Mouse (Mus musculus): ENCODE data around the gene Crim1. TPM values are rescaled to one million over a fixed set of nuclear protein-coding genes. Genes with fewer than 3 reads are reported as not detected.

Gene Crim1
- total and polyA plus RNA-seq, 3 experiments: 14.1 to 72.8 (median 21.9) TPM

DNA sequence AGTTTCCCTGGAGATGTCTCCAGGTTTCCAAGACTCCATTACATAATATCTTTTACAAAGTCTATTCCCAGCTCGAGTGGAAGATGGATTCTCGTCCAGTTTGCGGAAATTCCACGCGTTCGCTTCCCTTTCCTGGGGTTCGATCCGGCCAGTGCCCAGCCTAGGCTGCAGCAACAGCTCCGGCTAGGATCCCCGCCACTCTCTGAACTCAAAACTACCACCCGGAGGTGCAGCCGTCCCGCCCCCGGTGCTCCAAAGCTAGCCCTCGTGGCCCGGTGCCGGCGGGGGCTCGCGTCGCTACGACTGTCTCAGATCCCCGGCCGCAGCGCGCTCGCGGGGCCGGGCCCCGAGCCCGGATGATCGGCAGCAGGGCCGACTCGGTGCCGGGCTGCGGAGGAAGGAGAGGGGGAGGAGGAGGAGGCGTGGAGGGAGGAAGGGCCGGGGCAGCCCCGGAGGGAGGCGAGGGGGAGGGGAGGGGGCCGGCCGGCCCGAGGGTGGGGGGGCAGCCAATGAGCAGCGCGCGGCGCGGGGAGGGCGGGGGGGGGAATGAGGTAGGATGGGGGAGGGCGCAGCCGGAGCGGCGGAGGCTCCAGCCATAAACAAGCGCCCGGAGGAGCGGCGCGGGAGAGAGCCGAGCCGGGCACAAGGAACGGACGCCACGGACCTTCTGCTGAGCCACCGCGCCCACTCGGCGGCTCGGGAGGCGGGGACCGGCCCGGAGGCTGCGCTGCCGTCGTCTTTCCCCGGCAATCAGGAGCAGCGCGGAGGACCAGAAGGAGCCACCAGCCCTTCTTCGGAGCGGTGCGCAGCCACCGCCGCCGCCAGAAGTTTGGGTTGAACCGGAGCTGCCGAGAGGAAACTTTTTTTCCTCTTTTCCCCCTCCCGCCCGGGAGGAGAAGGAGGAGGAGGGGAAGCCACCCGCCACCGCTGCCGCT lies at the start of gene Crim1 (continued):
- no peak for TF ChIP-seq POLR2AphosphoS2 (IDR thresholded peaks at IDR 0.05; ENCODE audit: low read depth, low read length)

GRCm38 (mm10) chr17:78151479-78152282 lies 48.4 kb upstream of the Crim1 start:
- no peak overlapping the region for H3K4me3 ChIP-seq (replicated peaks in 1 of 3; ENCODE audit: low read depth in 2 of 3, low read length in 2 of 3, poor library complexity in 1 of 3)
- H3K27me3 ChIP-seq (replicated peaks): no peaks in the 10 kb centered on the region
- H3K9me3 ChIP-seq (replicated peaks; ENCODE audit: low read length): no peaks in the 10 kb centered on the region
- dilution Hi-C loops (cut with MboI; ENCODE audit: extremely low pct_ligation_motif_present, extremely low pct_unique_long_range_greater_than_20kb, low sequenced_read_pairs) (no loop called here), in situ Hi-C loops (cut with MboI; ENCODE audit: low pct_ligation_motif_present, low pct_unique_long_range_greater_than_20kb, low sequenced_read_pairs) (no loop called here)
- no peak overlapping the region for H3K4me2 ChIP-seq (ENCODE audit: insufficient read depth, low read depth, poor library complexity, severe bottlenecking)
- no peaks in the 10 kb centered on the region for H3K79me2 ChIP-seq (replicated peaks; ENCODE audit: control insufficient read depth, extremely low read depth, insufficient read depth, poor library complexity, severe bottlenecking)
- H3K4me1 ChIP-seq (ENCODE audit: control insufficient read depth in 1 of 2, insufficient read depth in 2 of 2): peaks cover 0 to 3% of the 10 kb centered on the region in 2 experiments; a peak in 1 of 4 replicates
- TF ChIP-seq TBP (conservative IDR thresholded peaks at IDR 0.05; ENCODE audit: low read depth, low read length) (no peak), USF1 (IDR thresholded peaks at IDR 0.05; ENCODE audit: low read depth, low read length) (no peak), UBTF (IDR thresholded peaks at IDR 0.05; ENCODE audit: low read depth, low read length) (no peak), ZC3H11A (IDR thresholded peaks at IDR 0.05; ENCODE audit: low read depth, low read length) (no peak), MEF2A (IDR thresholded peaks at IDR 0.05; ENCODE audit: borderline replicate concordance, low read depth, low read length) (no peak), SIN3A (IDR thresholded peaks at IDR 0.05; ENCODE audit: low read length) (no peak), PAX5 (IDR thresholded peaks at IDR 0.05; ENCODE audit: low read length) (no peak), JUN (IDR thresholded peaks at IDR 0.05; ENCODE audit: insufficient read depth, low read depth, low read length) (no peak), MYC (IDR thresholded peaks at IDR 0.05; ENCODE audit: low read depth, low read length) (no peak)
- no peaks in the 10 kb centered on the region for H3K36me3 ChIP-seq (replicated peaks in 1 of 2; ENCODE audit: control insufficient read depth in 1 of 2, insufficient read depth in 1 of 2, low read length in 1 of 2)
- DNase-seq (ENCODE audit: extremely low read depth): no peak
- no peak overlapping the region for H3K9ac ChIP-seq (ENCODE audit: insufficient read depth, low read depth)
- no peak overlapping the region for H3K27ac ChIP-seq (ENCODE audit: insufficient read depth, low read depth)

DNA sequence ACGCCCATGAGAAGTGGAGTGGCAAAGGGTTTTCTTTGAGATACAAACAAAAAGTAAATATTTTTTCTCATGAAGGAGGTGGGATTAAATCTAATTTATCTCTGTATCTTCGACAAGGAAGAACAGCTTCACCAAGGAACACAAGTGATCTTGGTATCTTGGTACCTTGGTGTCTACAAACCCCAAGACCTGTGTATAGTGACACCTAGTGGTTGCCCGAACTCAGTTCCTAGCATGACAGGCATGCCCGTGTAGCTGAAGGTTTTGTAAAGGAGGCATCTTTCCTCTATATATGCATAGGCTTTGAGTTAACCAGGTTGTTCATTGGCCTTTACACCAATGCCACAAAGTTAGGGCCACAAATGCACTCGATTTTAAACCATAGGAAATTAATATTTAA lies 36.8 kb upstream of the Crim1 start:
- Histone ChIP-seq H3K4me2 (ENCODE audit: insufficient read depth, low read depth, poor library complexity, severe bottlenecking) (no peak overlapping the region), H3K9me3 (replicated peaks; ENCODE audit: low read length) (no peaks in the 10 kb centered on the region), H3K27me3 (replicated peaks) (no peaks in the 10 kb centered on the region), H3K4me3 (replicated peaks in 1 of 3; ENCODE audit: low read depth in 2 of 3, low read length in 2 of 3, poor library complexity in 1 of 3) (no peak overlapping the region), H3K36me3 (replicated peaks in 1 of 2; ENCODE audit: control insufficient read depth in 1 of 2, insufficient read depth in 1 of 2, low read length in 1 of 2) (no peaks in the 10 kb centered on the region), H3K4me1 (ENCODE audit: control insufficient read depth in 1 of 2, insufficient read depth in 2 of 2) (peaks cover 7 to 31% of the 10 kb centered on the region in 2 experiments), H3K9ac (ENCODE audit: insufficient read depth, low read depth) (no peak overlapping the region), H3K79me2 (replicated peaks; ENCODE audit: control insufficient read depth, extremely low read depth, insufficient read depth, poor library complexity, severe bottlenecking) (no peaks in the 10 kb centered on the region), H3K27ac (ENCODE audit: insufficient read depth, low read depth) (no peak overlapping the region)
- dilution Hi-C loops (cut with MboI; ENCODE audit: extremely low pct_ligation_motif_present, extremely low pct_unique_long_range_greater_than_20kb, low sequenced_read_pairs) (no loop called here), in situ Hi-C loops (cut with MboI; ENCODE audit: low pct_ligation_motif_present, low pct_unique_long_range_greater_than_20kb, low sequenced_read_pairs) (no loop called here)
- peak; percentile 78 for DNase-seq (ENCODE audit: extremely low read depth)
- no peak for TF ChIP-seq RCOR1 (conservative IDR thresholded peaks at IDR 0.05; ENCODE audit: low read depth, low read length)
- no peak for TF ChIP-seq PAX5 (IDR thresholded peaks at IDR 0.05; ENCODE audit: low read length)
- no peak for TF ChIP-seq HCFC1 (IDR thresholded peaks at IDR 0.05; ENCODE audit: low read depth, low read length)
- TF ChIP-seq IRF4 (IDR thresholded peaks at IDR 0.05; ENCODE audit: low read depth, low read length): no peak
- TF ChIP-seq UBTF (IDR thresholded peaks at IDR 0.05; ENCODE audit: low read depth, low read length): no peak
- TF ChIP-seq TCF12 (IDR thresholded peaks at IDR 0.05; ENCODE audit: low read depth, low read length): 0 out of 2 replicates have a peak, but pooled peaks have one; percentile 10
- TF ChIP-seq POLR2AphosphoS2 (IDR thresholded peaks at IDR 0.05; ENCODE audit: low read depth, low read length): no peak
- TF ChIP-seq EP300 (IDR thresholded peaks at IDR 0.05; ENCODE audit: low read length): no peak
- no peak for TF ChIP-seq ZC3H11A (IDR thresholded peaks at IDR 0.05; ENCODE audit: low read depth, low read length)
- TF ChIP-seq KAT2A (IDR thresholded peaks at IDR 0.05; ENCODE audit: insufficient replicate concordance, low read length): no peak
- TF ChIP-seq SMC3 (IDR thresholded peaks at IDR 0.05; ENCODE audit: low read depth, low read length): peak; percentile 73
- no peak for TF ChIP-seq USF2 (conservative IDR thresholded peaks at IDR 0.05; ENCODE audit: low read depth, low read length)
- peak; percentile 76 to 86 for TF ChIP-seq CTCF (conservative IDR thresholded peaks at IDR 0.05 in 1 of 2, IDR thresholded peaks at IDR 0.05 in 1 of 2; ENCODE audit: low read depth in 2 of 2, low read length in 2 of 2)
- TF ChIP-seq ZMIZ1 (IDR thresholded peaks at IDR 0.05; ENCODE audit: low read depth, low read length): no peak
- TF ChIP-seq RAD21 (IDR thresholded peaks at IDR 0.05; ENCODE audit: low read depth, low read length): peak; percentile 79
- no peak for TF ChIP-seq ETS1 (conservative IDR thresholded peaks at IDR 0.05; ENCODE audit: low read depth, low read length)
- TF ChIP-seq MYC (IDR thresholded peaks at IDR 0.05; ENCODE audit: low read depth, low read length): no peak
- no peak for TF ChIP-seq BHLHE40 (IDR thresholded peaks at IDR 0.05; ENCODE audit: low read depth, low read length)
- no peak for TF ChIP-seq ZKSCAN1 (IDR thresholded peaks at IDR 0.05; ENCODE audit: borderline replicate concordance, low read depth, low read length)

Data from CH12.LX (cell line).